In genomic region chr13:45384636-45385035, GRCm38 (mm10) we compare ENCODE assay signal across 23 mouse cellular contexts.
"Had no signal": no experiment of that assay in that cellular context is flagged by ENCODE, and none has a peak within 500 bp of the region (broad histone marks: within the 10 kb centered on the region; RNA-seq: fewer than 3 reads in every experiment).

No protein-coding gene starts in this region.

- H3K4me2 ChIP-seq: heart, embryonic 12.5 days; hindbrain, embryonic 12.5 days; hindbrain, embryonic 14.5 days; limb, embryonic 13.5 days; limb, embryonic 15.5 days had no signal

- H3K27ac ChIP-seq: gastrocnemius, adult 2 months; hindbrain, embryonic 10.5 days; hindbrain, embryonic 12.5 days; hindbrain, embryonic 14.5 days; layer of hippocampus, adult 2 months; left cerebral cortex, adult 2 months; limb, embryonic 13.5 days; limb, embryonic 15.5 days had no signal

- DNase-seq: gastrocnemius, adult 2 months; gastrocnemius, postnatal 10 days; gastrocnemius, postnatal 25 days; heart, postnatal 10 days; heart, postnatal 4 days; kidney, adult 18-20 months; kidney, adult 8-10 months; kidney, postnatal 10 days; kidney, postnatal 25 days; kidney, postnatal 4 days had no signal

- H3K27me3 ChIP-seq: heart, embryonic 12.5 days; hindbrain, embryonic 12.5 days; limb, embryonic 13.5 days; limb, embryonic 15.5 days had no signal

- ATAC-seq: forebrain, embryonic 16.5 days; hindbrain, embryonic 16.5 days; inflammation-experienced regulatory T-cells, adult 6 months; intestine, postnatal 0 days had no signal

- H3K4me3 ChIP-seq: gastrocnemius, adult 2 months; heart, embryonic 12.5 days; hindbrain, embryonic 10.5 days; hindbrain, embryonic 12.5 days; layer of hippocampus, adult 2 months; left cerebral cortex, adult 2 months; limb, embryonic 13.5 days; limb, embryonic 15.5 days; liver, embryonic 15.5 days had no signal

- H3K9ac ChIP-seq: heart, embryonic 12.5 days; hindbrain, embryonic 12.5 days; hindbrain, embryonic 14.5 days; limb, embryonic 13.5 days; limb, embryonic 15.5 days; liver, embryonic 15.5 days had no signal

- H3K36me3 ChIP-seq: heart, embryonic 12.5 days; hindbrain, embryonic 10.5 days; hindbrain, embryonic 12.5 days; limb, embryonic 13.5 days; limb, embryonic 15.5 days; liver, embryonic 15.5 days had no signal

- H3K9me3 ChIP-seq: hindbrain, embryonic 10.5 days; hindbrain, embryonic 12.5 days; limb, embryonic 13.5 days; limb, embryonic 15.5 days; liver, embryonic 15.5 days had no signal
